Mouse (Mus musculus) heart, postnatal 25 days (tissue): Measurements from ENCODE around the gene Lamb1. TPM values are rescaled to one million over a fixed set of nuclear protein-coding genes. Genes with fewer than 3 reads are reported as not detected.

Experiments
- DNase-seq: peaks from one replicate; pipeline ENCODE4 v3.0.0; 2022; ENCODE audit warnings: low spot score
- intact Hi-C: fragments of 180-260 bp; cut with DNase I; formaldehyde crosslinking; loops from one replicate; pipeline ENCODE4 v1.15.1; 2025
- total RNA-seq, 2 experiments: library from RNA; stranded (reverse); gene quantifications; 2 replicates each; pipeline ENCODE4 v1.2.3; 2021

The Lamb1 gene
- total RNA-seq, 2 experiments from 2014 or later = 87.5 to 89.2 TPM

- intact Hi-C loops = no loop called here
- DNase-seq = no peak
These were observed 101.4 kb downstream of the Lamb1 start for GRCm38 (mm10) chr12:31366428-31366827.

- no peak for DNase-seq
- intact Hi-C loops = no loop called here
These were observed 102.7 kb downstream of the Lamb1 start for GRCm38 (mm10) chr12:31367721-31368120.

DNA sequence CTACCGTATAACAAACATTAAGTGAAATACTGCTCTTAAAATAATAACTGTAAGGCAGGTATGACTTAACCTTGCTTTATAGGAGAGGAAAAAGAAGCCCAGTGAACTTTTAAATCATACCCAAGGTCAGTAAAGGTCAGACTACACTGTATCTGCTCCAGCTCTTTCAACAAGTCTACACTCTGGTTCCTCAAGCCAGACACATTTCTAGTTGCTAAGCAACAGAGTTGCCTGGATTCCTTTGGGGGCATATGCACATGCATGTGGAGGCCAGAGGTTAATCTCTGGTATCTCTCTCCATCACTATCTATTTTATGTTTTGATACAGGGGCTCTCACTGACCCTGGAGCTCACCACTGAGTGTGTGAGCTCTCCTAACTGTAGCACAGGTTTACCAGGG lies 104.1 kb downstream of the Lamb1 start:
- no peak for DNase-seq
- intact Hi-C loops = no loop called here

GRCm38 (mm10) chr12:31369656-31370055 lies 104.6 kb downstream of the Lamb1 start:
- no peak for DNase-seq
- intact Hi-C loops = loop anchor here (10.0 kb wide), 3 partner anchors 135 to 555 kb away; no protein-coding TSS in a partner anchor

GRCm38 (mm10) chr12:31374603-31375282 lies 109.7 kb downstream of the Lamb1 start:
- DNase-seq = peak; percentile 28
- intact Hi-C loops = loop anchor here (10.0 kb wide), 3 partner anchors 130 to 550 kb away; no protein-coding TSS in a partner anchor

GRCm38 (mm10) chr12:31375283-31375615 lies 110.2 kb downstream of the Lamb1 start:
- intact Hi-C loops = loop anchor here (10.0 kb wide), 3 partner anchors 130 to 550 kb away; no protein-coding TSS in a partner anchor
- no peak for DNase-seq

GRCm38 (mm10) chr12:31376326-31376950 lies 111.4 kb downstream of the Lamb1 start:
- intact Hi-C loops = loop anchor here (10.0 kb wide), 3 partner anchors 128 to 548 kb away; no protein-coding TSS in a partner anchor
- DNase-seq = no peak

DNA sequence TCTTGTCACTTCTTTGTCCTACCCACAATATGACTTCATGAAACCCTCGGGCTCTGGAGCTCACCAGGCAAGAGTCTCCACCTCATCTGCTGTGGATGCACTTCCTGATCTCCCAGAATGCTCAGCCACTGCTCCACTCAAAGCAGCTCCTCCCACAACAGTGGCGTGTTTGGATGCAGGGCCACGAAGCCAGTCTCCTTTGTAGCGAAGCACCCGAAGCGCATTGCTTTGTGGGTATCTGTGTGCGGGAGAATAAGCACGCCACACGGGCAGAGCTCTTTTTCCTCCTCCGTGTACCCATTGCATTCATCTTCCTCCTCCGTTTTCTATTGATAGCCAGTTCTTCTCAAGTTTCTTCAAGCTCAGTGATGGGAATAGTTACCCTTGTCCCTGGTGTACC lies 112.2 kb downstream of the Lamb1 start:
- intact Hi-C loops = loop anchor here (10.0 kb wide), 3 partner anchors 128 to 548 kb away; no protein-coding TSS in a partner anchor
- DNase-seq = no peak

Other genes with a start within 250 kb of the Lamb1 start
- gene Fam110c, start 191.4 kb upstream of the Lamb1 start, total RNA-seq = under 1 TPM; 0.29 to 0.50 TPM
- not detected for gene Gm6993, start 24.5 kb upstream of the Lamb1 start, total RNA-seq
- gene Dld, start 86.2 kb downstream of the Lamb1 start, total RNA-seq = 100 to 1,000 TPM; 420 to 439 TPM
- 1 to 10 TPM; 2.1 to 2.3 TPM for gene Slc26a3, start 125.6 kb downstream of the Lamb1 start, total RNA-seq
- 10 to 100 TPM; 10.1 to 11.1 TPM for gene Cbll1, start 234.4 kb downstream of the Lamb1 start, total RNA-seq